Mouse (Mus musculus) forebrain, embryonic 14.5 days (tissue): ENCODE measurements at regions not wholly inside any gene's neighbourhood (a gene's known extent, or its start where the extent isn't known, plus 50 kb on each side); places are given as distances from the start of the nearest gene placed in this dataset.

ENCODE experiments used
- ATAC-seq: fragments of 200-750 bp; cut with Nextera tagmentation; 2 replicates; pipeline ENCODE4 v1.8.0; 2017; ENCODE audit warnings: mild to moderate bottlenecking, moderate library complexity
- DNase-seq: peaks from one replicate; pipeline ENCODE4 v3.0.0-alpha.2; 2015; ENCODE audit warnings: low spot score
- H3K27ac ChIP-seq: fragments of 300-500 bp; sonication (generic); 2 replicates; pipeline ENCODE4 v1.5.1; 2014; ENCODE audit warnings: low read depth, mild to moderate bottlenecking, control low read depth, low read length, moderate library complexity
- H3K27me3 ChIP-seq: fragments of 300-500 bp; sonication (generic); replicated peaks from 2 replicates; pipeline ENCODE4 v1.6.1; 2014; ENCODE audit warnings: low read length, control low read depth, mixed read lengths; ENCODE audit not compliant: control insufficient read depth, insufficient read depth
- H3K36me3 ChIP-seq: fragments of 300-500 bp; sonication (generic); 2 replicates; pipeline ENCODE4 v1.6.1; 2014; ENCODE audit warnings: low read length, control low read depth; ENCODE audit not compliant: control insufficient read depth, insufficient read depth
- H3K4me1 ChIP-seq: fragments of 300-500 bp; sonication (generic); 2 replicates; pipeline ENCODE4 v1.6.1; 2014; ENCODE audit warnings: antibody characterized with exemption, low read length, control low read depth; ENCODE audit not compliant: control insufficient read depth, insufficient read depth
- H3K4me2 ChIP-seq: fragments of 300-500 bp; sonication (generic); 2 replicates; pipeline ENCODE4 v1.6.1; 2014; ENCODE audit warnings: mild to moderate bottlenecking, control low read depth, low read length
- H3K4me3 ChIP-seq: fragments of 300-500 bp; sonication (generic); 2 replicates; pipeline ENCODE4 v1.5.1; 2014; ENCODE audit warnings: low read depth, low read length, control low read depth
- H3K9ac ChIP-seq: fragments of 300-500 bp; sonication (generic); 2 replicates; pipeline ENCODE4 v1.6.1; 2014; ENCODE audit warnings: mild to moderate bottlenecking, low read length, control low read depth, moderate library complexity
- H3K9me3 ChIP-seq: fragments of 300-500 bp; sonication (generic); replicated peaks from 2 replicates; pipeline ENCODE4 v1.6.1; 2016; ENCODE audit warnings: low read length, control low read depth, mixed read lengths; ENCODE audit not compliant: control insufficient read depth
- WGBS: fragments of 180-500 bp; shearing (Covaris S2); extraction: QIAGEN DNeasy Blood & Tissue Kit; methylation state at CpG from one replicate; pipeline ENCODE4 v1.1.7; 2014; 5-methylcytosine and 5-hydroxymethylcytosine counted together

GRCm38 (mm10) chr6:127375144-127375529, 71.5 kb upstream of the Parp11 start:
- Histone ChIP-seq H3K4me3 (no peak overlapping the region), H3K4me2 (no peak overlapping the region), H3K9me3 (no peaks in the 10 kb centered on the region), H3K36me3 (no peaks in the 10 kb centered on the region), H3K9ac (no peak overlapping the region), H3K27ac (no peak overlapping the region), H3K27me3 (no peaks in the 10 kb centered on the region), H3K4me1 (peaks cover 8% of the 10 kb centered on the region)
- ATAC-seq (no peak), DNase-seq (no peak)
- 86% methylated on average over 2 of the region's 2 CpGs for WGBS

GRCm38 (mm10) chr6:127375711-127376199, 70.9 kb upstream of the Parp11 start:
- Histone ChIP-seq H3K4me3 (no peak overlapping the region), H3K9ac (no peak overlapping the region), H3K9me3 (no peaks in the 10 kb centered on the region), H3K27ac (no peak overlapping the region), H3K27me3 (no peaks in the 10 kb centered on the region), H3K36me3 (no peaks in the 10 kb centered on the region), H3K4me1 (peaks cover 8% of the 10 kb centered on the region), H3K4me2 (no peak overlapping the region)
- ATAC-seq (0 out of 2 replicates have a peak, but pooled peaks have one; percentile 24), DNase-seq (peak; percentile 55)
- WGBS, result 56% methylated on average over 8 of the region's 8 CpGs

- ATAC-seq (no peak), DNase-seq (no peak)
- no peak overlapping the region for H3K4me2 ChIP-seq
- H3K27ac ChIP-seq, result no peak overlapping the region
- H3K27me3 ChIP-seq, result no peaks in the 10 kb centered on the region
- WGBS, result 92% methylated on average over 1 of the region's 1 CpGs
- no peak overlapping the region for H3K9ac ChIP-seq
- H3K36me3 ChIP-seq, result no peaks in the 10 kb centered on the region
- no peaks in the 10 kb centered on the region for H3K9me3 ChIP-seq
- H3K4me3 ChIP-seq, result no peak overlapping the region
- H3K4me1 ChIP-seq, result peaks cover 7% of the 10 kb centered on the region
Measured at GRCm38 (mm10) chr6:127378701-127379100, 67.9 kb upstream of the Parp11 start.

- WGBS, result 14% methylated on average over 4 of the region's 4 CpGs
- no peaks in the 10 kb centered on the region for H3K36me3 ChIP-seq
- H3K9me3 ChIP-seq, result no peaks in the 10 kb centered on the region
- no peak overlapping the region for H3K27ac ChIP-seq
- H3K4me3 ChIP-seq, result no peak overlapping the region
- peak; percentile 42; the same call in 1 of the 2 replicates for ATAC-seq
- H3K4me2 ChIP-seq, result no peak overlapping the region
- H3K4me1 ChIP-seq, result peaks cover 6% of the 10 kb centered on the region
- DNase-seq, result peak; percentile 36
- no peak overlapping the region for H3K9ac ChIP-seq
- H3K27me3 ChIP-seq, result no peaks in the 10 kb centered on the region
Measured at GRCm38 (mm10) chr6:127379511-127379910, 67.1 kb upstream of the Parp11 start.

GRCm38 (mm10) chr6:127381148-127381888, 65.3 kb upstream of the Parp11 start:
- H3K4me1 ChIP-seq, result no peaks in the 10 kb centered on the region
- no peak for ATAC-seq
- WGBS, result 93% methylated on average over 2 of the region's 2 CpGs
- H3K9ac ChIP-seq, result no peak overlapping the region
- no peaks in the 10 kb centered on the region for H3K27me3 ChIP-seq
- H3K4me3 ChIP-seq, result no peak overlapping the region
- H3K27ac ChIP-seq, result no peak overlapping the region
- H3K9me3 ChIP-seq, result no peaks in the 10 kb centered on the region
- no peaks in the 10 kb centered on the region for H3K36me3 ChIP-seq
- no peak overlapping the region for H3K4me2 ChIP-seq
- no peak for DNase-seq

GRCm38 (mm10) chr6:127391258-127392011, 55.2 kb upstream of the Parp11 start:
- ATAC-seq (no peak), DNase-seq (no peak)
- 95% methylated on average over 15 of the region's 15 CpGs for WGBS
- no peak overlapping the region for H3K4me2 ChIP-seq
- H3K27me3 ChIP-seq, result no peaks in the 10 kb centered on the region
- no peak overlapping the region for H3K9ac ChIP-seq
- H3K4me3 ChIP-seq, result no peak overlapping the region
- no peaks in the 10 kb centered on the region for H3K9me3 ChIP-seq
- no peak overlapping the region for H3K27ac ChIP-seq
- H3K36me3 ChIP-seq, result no peaks in the 10 kb centered on the region
- peaks cover 8% of the 10 kb centered on the region for H3K4me1 ChIP-seq

- Histone ChIP-seq H3K27ac (no peak overlapping the region), H3K9me3 (no peaks in the 10 kb centered on the region), H3K4me2 (no peak overlapping the region), H3K4me3 (no peak overlapping the region), H3K9ac (no peak overlapping the region), H3K36me3 (no peaks in the 10 kb centered on the region), H3K4me1 (peaks cover 8% of the 10 kb centered on the region), H3K27me3 (no peaks in the 10 kb centered on the region)
- WGBS, result 93% methylated on average over 12 of the region's 12 CpGs
- ATAC-seq (no peak), DNase-seq (no peak)
Measured at GRCm38 (mm10) chr6:127392012-127392798, 54.4 kb upstream of the Parp11 start.

- Histone ChIP-seq H3K27me3 (no peaks in the 10 kb centered on the region), H3K4me2 (no peak overlapping the region), H3K36me3 (no peaks in the 10 kb centered on the region), H3K27ac (no peak overlapping the region), H3K9ac (no peak overlapping the region), H3K9me3 (no peaks in the 10 kb centered on the region), H3K4me3 (no peak overlapping the region), H3K4me1 (peaks cover 8% of the 10 kb centered on the region)
- ATAC-seq (no peak), DNase-seq (no peak)
- 96% methylated on average over 1 of the region's 1 CpGs for WGBS
Measured at GRCm38 (mm10) chr6:127392799-127393172, 53.9 kb upstream of the Parp11 start.
